8 mouse cellular contexts compared by ENCODE assay signal in the genomic region with DNA sequence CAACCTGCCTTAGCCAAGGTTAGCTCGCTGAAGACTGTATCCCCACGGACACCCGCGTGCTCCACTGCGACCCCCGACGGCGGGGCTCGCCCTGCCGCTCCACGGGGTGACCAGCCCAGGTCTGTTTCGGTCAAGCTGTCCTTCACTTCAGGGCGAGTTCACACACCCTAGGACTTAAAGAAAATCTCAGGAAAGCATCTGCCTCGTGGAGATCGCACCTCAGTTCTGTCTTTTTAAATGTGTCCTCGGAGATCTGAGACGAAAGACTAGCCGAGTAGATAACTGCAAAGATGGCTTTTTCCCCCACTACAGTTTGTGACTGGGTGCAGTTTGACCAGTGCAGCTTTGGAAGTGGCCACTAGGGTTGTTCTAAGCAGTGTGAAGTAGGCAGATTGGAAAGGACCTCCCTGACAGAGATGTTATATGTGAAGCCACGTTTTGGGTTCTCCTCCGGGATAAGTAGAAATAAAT. TPM values are rescaled to one million over a fixed set of nuclear protein-coding genes. Genes with fewer than 3 reads are reported as not detected.
DNase-seq lines count a peak whose midpoint lies in the region; ATAC-seq and TF ChIP-seq lines count a peak whose summit lies in the region.

No protein-coding gene starts in this region.

- peak overlapping the region; percentile 65 for H3K4me3 ChIP-seq in hindbrain, embryonic 12.5 days
- H3K4me3 ChIP-seq in lung, embryonic 16.5 days (ENCODE audit: low read length) = peak overlapping the region; percentile 82
- H3K4me3 ChIP-seq in olfactory bulb, adult 2 months (ENCODE audit: insufficient read depth, low read depth, low read length) = peak overlapping the region; percentile 83

- peaks cover 5% of the 10 kb centered on the region for H3K4me1 ChIP-seq in hindbrain, embryonic 12.5 days
- H3K4me1 ChIP-seq in lung, embryonic 16.5 days (replicated peaks; ENCODE audit: control insufficient read depth, insufficient read depth, low read length) = peaks cover 3% of the 10 kb centered on the region; the same call in 1 of the 2 replicates
- H3K4me1 ChIP-seq in olfactory bulb, adult 2 months (ENCODE audit: control insufficient read depth, insufficient read depth, low read length) = peaks cover 2% of the 10 kb centered on the region

- WGBS in hindbrain, embryonic 12.5 days = 4% methylated on average over 20 of the region's 20 CpGs
- WGBS in lung, embryonic 16.5 days = 2% methylated on average over 20 of the region's 20 CpGs
- WGBS in olfactory bulb, adult 2 months = 2% methylated on average over 20 of the region's 20 CpGs

- no peaks in the 10 kb centered on the region for H3K36me3 ChIP-seq in hindbrain, embryonic 12.5 days
- no peaks in the 10 kb centered on the region for H3K36me3 ChIP-seq in lung, embryonic 16.5 days (ENCODE audit: control insufficient read depth, insufficient read depth, low read length)

- H3K9me3 ChIP-seq in hindbrain, embryonic 12.5 days (replicated peaks) = no peaks in the 10 kb centered on the region
- no peaks in the 10 kb centered on the region for H3K9me3 ChIP-seq in lung, embryonic 16.5 days (ENCODE audit: control insufficient read depth, low read length)

- peak; percentile 55 for ATAC-seq in hindbrain, embryonic 12.5 days (ENCODE audit: low FRiP score)
- peak; percentile 65 for ATAC-seq in lung, embryonic 16.5 days (ENCODE audit: low read depth)

- no peaks in the 10 kb centered on the region for H3K27me3 ChIP-seq in hindbrain, embryonic 12.5 days
- no peaks in the 10 kb centered on the region for H3K27me3 ChIP-seq in lung, embryonic 16.5 days (ENCODE audit: control insufficient read depth, insufficient read depth, low read depth, low read length)

- TF ChIP-seq CTCF in olfactory bulb, adult 2 months (IDR thresholded peaks at IDR 0.05; ENCODE audit: insufficient read depth, low read depth, low read length) = no peak

- peak overlapping the region; percentile 78; the same call in 1 of the 2 replicates for H3K27ac ChIP-seq in hindbrain, embryonic 12.5 days
- H3K27ac ChIP-seq in lung, embryonic 16.5 days (ENCODE audit: low read length) = no peak overlapping the region
- no peak overlapping the region for H3K27ac ChIP-seq in olfactory bulb, adult 2 months (ENCODE audit: insufficient read depth, low read depth, low read length)

- peak; percentile 65 for DNase-seq in Muller cell, postnatal 12 days (ENCODE audit: inconsistent ontology term)
- peak; percentile 69 for DNase-seq in cerebellum, adult 9-11 months
- peak; percentile 25 to 43 for DNase-seq in frontal cortex, postnatal 14 days (ENCODE audit: low spot score in 2 of 2)
- DNase-seq in layer of hippocampus, adult 9-11 months = peak; percentile 60
- peak; percentile 24 for DNase-seq in thymus, postnatal 14 days

- peak overlapping the region; percentile 71 for H3K9ac ChIP-seq in hindbrain, embryonic 12.5 days
- peak overlapping the region; percentile 80 for H3K9ac ChIP-seq in lung, embryonic 16.5 days (ENCODE audit: low read length)

- peak overlapping the region; percentile 79 for H3K4me2 ChIP-seq in hindbrain, embryonic 12.5 days (replicated peaks)
- H3K4me2 ChIP-seq in lung, embryonic 16.5 days (ENCODE audit: low read depth, low read length) = peak overlapping the region; percentile 87

- TF ChIP-seq POLR2A in olfactory bulb, adult 2 months (IDR thresholded peaks at IDR 0.05; ENCODE audit: insufficient read depth, low read depth, low read length) = no peak

RNA-seq across cellular contexts. Expression of gene Prkn, which starts 0.6 kb away (rescaled TPM):
- polyA plus RNA-seq in hindbrain, embryonic 12.5 days (2016; fragmentation: Nextera tagmentation; extraction: Ambion mirVana) = 2.2 and 2.4 TPM in 2 replicates
- 1.8 and 3.4 TPM in 2 replicates for polyA plus RNA-seq in lung, embryonic 16.5 days (2015; fragmentation: Nextera tagmentation; extraction: Ambion mirVana)
- polyA plus RNA-seq in olfactory bulb, adult 2 months (2012; ENCODE audit: insufficient read depth, insufficient read length, low replicate concordance, missing spikeins) = not detected in 2 replicates

RNA-seq across cellular contexts. Expression of gene Pacrg, which starts 0.7 kb away (rescaled TPM):
- 9.3 and 11.1 TPM in 2 replicates for polyA plus RNA-seq in hindbrain, embryonic 12.5 days (2016; fragmentation: Nextera tagmentation; extraction: Ambion mirVana)
- 3.7 and 3.8 TPM in 2 replicates for polyA plus RNA-seq in lung, embryonic 16.5 days (2015; fragmentation: Nextera tagmentation; extraction: Ambion mirVana)
- not detected in 2 replicates for polyA plus RNA-seq in olfactory bulb, adult 2 months (2012; ENCODE audit: insufficient read depth, insufficient read length, low replicate concordance, missing spikeins)
